Mouse (Mus musculus) G1E (cell line): ENCODE results near the gene Kcnq1. TPM values are rescaled to one million over a fixed set of nuclear protein-coding genes. Genes with fewer than 3 reads are reported as not detected.

Source experiments
- ATAC-seq: 2 replicates; pipeline ENCODE4 v1.8.0; 2016; ENCODE audit warnings: mild to moderate bottlenecking; ENCODE audit not compliant: insufficient number of reproducible peaks, poor library complexity, low FRiP score, severe bottlenecking; ENCODE audit errors: extremely low read depth
- DNase-seq: peaks from one replicate; pipeline ENCODE4 v3.0.0; 2012; ENCODE audit warnings: low spot score
- H3K27me3 ChIP-seq: 2 replicates; pipeline ENCODE4 v1.6.1; 2012; ENCODE audit warnings: mild to moderate bottlenecking, low read length, inconsistent platforms; ENCODE audit not compliant: insufficient read depth
- H3K36me3 ChIP-seq: replicated peaks from 2 replicates; pipeline ENCODE3; 2012; ENCODE audit warnings: mild to moderate bottlenecking, inconsistent platforms
- H3K4me1 ChIP-seq: 2 replicates; pipeline ENCODE4 v1.6.1; 2012; ENCODE audit warnings: low read depth, low read length, inconsistent platforms, mixed read lengths; ENCODE audit not compliant: insufficient read depth
- H3K4me3 ChIP-seq: 2 replicates; pipeline ENCODE4 v1.5.1; 2012; ENCODE audit warnings: low read depth, mild to moderate bottlenecking, inconsistent platforms, low read length, moderate library complexity, mixed read lengths
- H3K9me3 ChIP-seq: replicated peaks from 2 replicates; pipeline ENCODE4 v1.6.1; 2012; ENCODE audit warnings: inconsistent platforms
- CTCF ChIP-seq: IDR thresholded peaks from 2 replicates; pipeline ENCODE4 v1.5.1; 2012; ENCODE audit warnings: low read depth, low read length, inconsistent platforms, mixed read lengths
- GATA1 ChIP-seq: IDR thresholded peaks from 2 replicates; pipeline ENCODE4 v1.6.1; 2012; ENCODE audit warnings: borderline replicate concordance, low read length, inconsistent platforms, mixed read lengths
- GATA2 ChIP-seq: IDR thresholded peaks from 2 replicates; pipeline ENCODE4 v1.6.1; 2012; ENCODE audit warnings: low read depth, low read length, inconsistent platforms, borderline replicate concordance
- POLR2AphosphoS5 ChIP-seq: IDR thresholded peaks from 2 replicates; pipeline ENCODE4 v1.6.1; 2012; ENCODE audit warnings: low read depth, low read length, inconsistent platforms; ENCODE audit not compliant: insufficient replicate concordance
- TAL1 ChIP-seq: conservative IDR thresholded peaks from 2 replicates; pipeline ENCODE4 v1.6.1; 2012; ENCODE audit warnings: low read depth, low read length, inconsistent platforms, mixed read lengths
- polyA plus RNA-seq: library from polyadenylated mRNA; stranded (reverse); fragments of >175 nt; gene quantifications from 2 replicates; pipeline ENCODE4 v1.2.3, GENCODE M21; 2012
- total RNA-seq, 2 experiments: library from RNA; stranded (forward) in 1 of 2; stranded (reverse) in 1 of 2; fragments of 200-1000 nt in 1 of 2; fragments of >200 nt in 1 of 2; fragmentation: Nextera tagmentation in 1 of 2; gene quantifications; 2 replicates each; pipeline ENCODE4 v1.2.3; 2014 to 2017

The Kcnq1 gene
- total and polyA plus RNA-seq, 3 experiments: not detected

- Histone ChIP-seq H3K36me3 (peaks cover 80% of the 10 kb centered on the region), H3K27me3 (no peaks in the 10 kb centered on the region), H3K4me3 (no peak overlapping the region), H3K4me1 (no peaks in the 10 kb centered on the region; the same call in 1 of the 2 replicates), H3K9me3 (no peaks in the 10 kb centered on the region)
- DNase-seq: no peak
- TF ChIP-seq POLR2AphosphoS5: no peak
- TF ChIP-seq GATA2: no peak
- no peak for TF ChIP-seq TAL1
- ATAC-seq: no peak
Measured at GRCm38 (mm10) chr7:143263557-143263956, 157.4 kb downstream of the Kcnq1 start.

- no peak for ATAC-seq
- Histone ChIP-seq H3K36me3 (peaks cover 83% of the 10 kb centered on the region), H3K4me1 (no peaks in the 10 kb centered on the region; the same call in 1 of the 2 replicates), H3K4me3 (no peak overlapping the region), H3K27me3 (no peaks in the 10 kb centered on the region), H3K9me3 (no peaks in the 10 kb centered on the region)
- no peak for DNase-seq
- no peak for TF ChIP-seq CTCF
- TF ChIP-seq TAL1: no peak
- no peak for TF ChIP-seq POLR2AphosphoS5
- TF ChIP-seq GATA1: no peak
- TF ChIP-seq GATA2: no peak
Measured at GRCm38 (mm10) chr7:143263966-143264365, 157.8 kb downstream of the Kcnq1 start.

- no peaks in the 10 kb centered on the region; the same call in 1 of the 2 replicates for H3K4me1 ChIP-seq
- H3K36me3 ChIP-seq: peaks cover 91% of the 10 kb centered on the region
- TF ChIP-seq POLR2AphosphoS5 (no peak), TAL1 (no peak), CTCF (no peak), GATA2 (no peak), GATA1 (no peak)
- no peaks in the 10 kb centered on the region for H3K9me3 ChIP-seq
- no peaks in the 10 kb centered on the region for H3K27me3 ChIP-seq
- DNase-seq (no peak), ATAC-seq (no peak)
- H3K4me3 ChIP-seq: no peak overlapping the region
Measured at GRCm38 (mm10) chr7:143265386-143265785, 159.2 kb downstream of the Kcnq1 start.

GRCm38 (mm10) chr7:143265829-143266438, 159.8 kb downstream of the Kcnq1 start:
- TF ChIP-seq TAL1: no peak
- no peak for TF ChIP-seq GATA2
- TF ChIP-seq GATA1: no peak
- no peak for TF ChIP-seq POLR2AphosphoS5
- no peak for TF ChIP-seq CTCF
- no peaks in the 10 kb centered on the region; the same call in 1 of the 2 replicates for H3K4me1 ChIP-seq
- peaks cover 91% of the 10 kb centered on the region for H3K36me3 ChIP-seq
- no peak overlapping the region for H3K4me3 ChIP-seq
- H3K9me3 ChIP-seq: no peaks in the 10 kb centered on the region
- ATAC-seq: no peak
- no peaks in the 10 kb centered on the region for H3K27me3 ChIP-seq
- no peak for DNase-seq

GRCm38 (mm10) chr7:143273747-143274146, 167.6 kb downstream of the Kcnq1 start:
- ATAC-seq (no peak), DNase-seq (no peak)
- Histone ChIP-seq H3K36me3 (peaks cover 80% of the 10 kb centered on the region), H3K27me3 (no peaks in the 10 kb centered on the region), H3K4me3 (no peak overlapping the region), H3K9me3 (no peaks in the 10 kb centered on the region), H3K4me1 (peaks cover 9% of the 10 kb centered on the region; the same call in 1 of the 2 replicates)
- TF ChIP-seq CTCF (no peak), POLR2AphosphoS5 (no peak)

GRCm38 (mm10) chr7:143275030-143275429, 168.9 kb downstream of the Kcnq1 start:
- TF ChIP-seq POLR2AphosphoS5: no peak
- no peak for TF ChIP-seq CTCF
- TF ChIP-seq GATA2: no peak
- no peak for TF ChIP-seq TAL1
- H3K27me3 ChIP-seq: no peaks in the 10 kb centered on the region
- no peaks in the 10 kb centered on the region for H3K9me3 ChIP-seq
- H3K4me3 ChIP-seq: no peak overlapping the region
- H3K4me1 ChIP-seq: peaks cover 9% of the 10 kb centered on the region; the same call in 1 of the 2 replicates
- peaks cover 80% of the 10 kb centered on the region for H3K36me3 ChIP-seq
- ATAC-seq (no peak), DNase-seq (no peak)
